Mouse (Mus musculus) T-helper 1 cell (primary cell): ENCODE measurements around the gene Ism1.

Experiments
- in situ Hi-C: fragments of 300-600 bp; cut with MboI, MseI; formaldehyde crosslinking; loops from one replicate; pipeline ENCODE4 v1.15.1; 2025; ENCODE audit warnings: high pct_unique_total_duplicates

Ism1 gene

DNA sequence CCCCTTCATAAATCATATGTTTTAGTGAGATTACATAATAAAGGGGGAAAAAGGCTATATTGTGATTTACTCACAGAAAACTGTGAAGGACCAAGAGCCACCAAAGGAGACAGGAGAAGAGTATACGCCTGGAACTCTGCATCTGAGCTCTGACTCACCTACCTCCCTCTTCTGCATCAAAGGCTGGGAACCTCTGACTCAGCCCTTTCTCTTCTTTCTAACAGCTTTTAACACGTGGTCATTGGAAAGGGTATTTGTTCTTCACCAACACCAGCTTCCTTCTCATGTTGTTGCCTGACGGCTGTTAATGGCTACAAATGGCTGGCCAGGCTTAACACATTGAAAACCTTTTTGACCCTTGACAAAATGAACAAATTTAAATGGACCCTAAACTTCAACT is 36.2 kb downstream of the Ism1 start:
- in situ Hi-C loops, result no loop called here

DNA sequence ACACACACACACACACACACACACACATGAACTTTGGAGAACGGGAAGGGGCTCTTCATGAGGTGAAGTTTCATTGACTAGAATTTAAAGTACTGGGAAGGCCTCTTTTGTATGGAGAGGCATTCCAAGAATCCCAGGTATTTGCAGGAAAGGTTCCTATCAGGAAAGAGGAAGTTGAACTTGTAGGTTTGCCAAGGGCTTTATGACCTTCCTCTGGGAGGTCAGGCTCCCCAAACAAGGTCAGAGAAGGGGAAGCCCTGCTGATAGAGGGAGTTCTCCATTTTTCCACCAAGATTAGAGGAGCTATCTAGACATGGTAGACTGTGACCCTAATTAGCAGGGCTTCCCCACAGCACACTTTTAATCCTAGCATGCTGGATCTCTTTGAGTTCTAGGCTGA is 39.8 kb downstream of the Ism1 start:
- in situ Hi-C loops, result no loop called here

DNA sequence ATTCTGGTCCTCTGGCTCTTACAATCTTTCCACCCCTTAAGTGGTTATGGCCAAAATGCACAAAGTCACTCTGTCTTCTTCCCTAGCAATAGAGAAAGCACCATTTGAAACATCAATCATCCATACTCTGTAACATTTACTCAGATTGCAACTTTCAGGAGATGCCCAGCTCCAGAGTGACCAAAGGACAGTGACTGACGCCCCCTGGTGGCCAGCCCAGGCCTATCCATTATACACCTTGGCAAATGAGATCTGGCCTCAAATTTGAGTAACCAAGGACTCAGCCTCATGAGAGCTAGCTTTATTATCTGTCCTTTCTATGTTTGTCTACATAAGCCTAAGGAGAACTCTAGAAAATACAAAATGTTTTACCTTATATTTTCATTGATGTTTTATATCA is 44.7 kb downstream of the Ism1 start:
- in situ Hi-C loops, result loop anchor here (5.0 kb wide), 1 partner anchor 140 kb away; no protein-coding TSS in a partner anchor

DNA sequence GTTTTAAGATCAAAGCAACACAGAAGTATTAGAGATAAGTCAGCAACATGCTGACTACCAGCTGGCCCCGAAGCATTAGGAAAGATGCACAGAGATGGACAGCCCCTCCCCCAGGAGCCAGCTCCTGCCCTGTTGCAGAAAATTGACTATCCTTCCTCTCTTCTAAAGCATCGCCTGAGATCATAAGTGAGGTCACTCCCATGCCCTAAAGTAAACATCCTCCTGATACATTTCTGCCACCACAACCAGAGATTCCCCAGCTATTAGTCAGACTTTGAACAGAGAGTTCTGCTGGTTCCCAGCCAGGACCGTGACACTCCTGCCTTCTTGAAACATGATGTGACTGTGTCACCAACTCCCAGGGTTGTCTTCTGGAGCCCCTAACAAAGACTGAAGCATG is 45.3 kb downstream of the Ism1 start:
- in situ Hi-C loops, result loop anchor here (5.0 kb wide), 1 partner anchor 141 kb away; no protein-coding TSS in a partner anchor

DNA sequence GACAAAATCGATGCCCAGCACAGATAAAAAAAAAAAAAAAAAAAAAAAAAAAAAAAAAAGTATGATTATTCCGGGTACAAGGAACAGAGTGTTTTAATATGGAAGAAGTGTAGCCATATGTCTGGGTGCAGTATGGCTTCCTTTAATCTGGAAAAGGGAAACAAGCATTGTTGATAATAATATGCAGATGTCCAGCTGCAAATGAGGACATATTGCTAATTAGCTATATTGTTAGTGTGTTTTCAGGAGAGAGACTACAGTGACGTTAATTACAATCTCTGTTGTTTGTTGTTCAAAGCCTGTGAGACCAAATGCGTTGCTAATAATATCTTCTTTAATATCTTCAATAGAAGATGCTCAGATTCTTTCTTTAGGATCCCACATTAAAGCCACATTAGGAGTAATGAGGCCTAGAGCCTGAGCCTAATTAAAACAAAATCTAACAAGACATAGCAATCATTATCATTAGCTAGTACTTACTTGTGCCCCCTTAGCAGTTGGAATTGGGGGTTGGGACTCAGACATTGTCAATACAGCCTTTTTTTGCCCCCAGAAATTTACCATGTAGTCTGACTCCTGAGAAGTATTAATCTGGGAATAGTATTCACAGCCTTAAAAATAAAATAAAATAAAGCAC is 46.3 kb downstream of the Ism1 start:
- in situ Hi-C loops, result loop anchor here (5.0 kb wide), 1 partner anchor 142 kb away; no protein-coding TSS in a partner anchor

DNA sequence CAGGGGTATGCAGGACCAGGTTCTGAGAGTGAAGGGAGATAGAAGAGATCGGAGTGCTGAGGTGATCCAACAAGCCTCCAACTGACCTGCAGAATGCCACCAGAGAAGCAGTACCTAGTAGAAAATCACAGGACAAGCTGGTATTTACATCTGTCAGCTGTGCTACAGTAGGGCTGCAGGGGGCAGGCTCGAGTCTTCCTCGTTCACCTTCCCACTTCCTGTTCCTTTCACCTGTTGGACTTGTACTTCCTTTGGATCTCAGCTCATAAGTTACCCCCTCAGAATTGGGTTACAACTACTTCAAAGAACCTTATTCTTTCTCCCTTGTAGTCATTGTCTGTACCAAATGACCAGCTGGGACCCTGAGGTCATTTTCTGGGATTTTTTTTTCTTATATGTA is 47.4 kb downstream of the Ism1 start:
- in situ Hi-C loops, result loop anchor here (5.0 kb wide), 1 partner anchor 348 kb away; no protein-coding TSS in a partner anchor

DNA sequence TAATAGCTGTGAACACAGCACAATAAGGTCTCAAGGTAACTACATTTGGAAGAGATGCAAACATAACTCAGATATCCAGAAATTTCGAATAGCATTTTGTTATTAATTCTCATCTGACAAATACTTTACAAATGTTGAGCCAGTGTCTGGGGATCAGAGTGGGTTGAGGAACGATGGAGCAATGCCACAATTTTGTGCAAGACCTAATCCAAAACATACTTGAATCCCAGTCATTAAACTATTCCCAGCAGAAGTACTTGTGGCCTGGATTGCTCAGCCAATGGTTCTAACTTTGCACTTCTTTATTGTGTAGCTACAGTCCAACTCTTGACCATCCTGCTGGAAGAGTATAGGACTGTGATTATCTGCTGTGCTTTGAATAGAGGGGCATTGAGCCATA is 50.1 kb downstream of the Ism1 start:
- in situ Hi-C loops, result loop anchor here (5.0 kb wide), 1 partner anchor 351 kb away; no protein-coding TSS in a partner anchor

DNA sequence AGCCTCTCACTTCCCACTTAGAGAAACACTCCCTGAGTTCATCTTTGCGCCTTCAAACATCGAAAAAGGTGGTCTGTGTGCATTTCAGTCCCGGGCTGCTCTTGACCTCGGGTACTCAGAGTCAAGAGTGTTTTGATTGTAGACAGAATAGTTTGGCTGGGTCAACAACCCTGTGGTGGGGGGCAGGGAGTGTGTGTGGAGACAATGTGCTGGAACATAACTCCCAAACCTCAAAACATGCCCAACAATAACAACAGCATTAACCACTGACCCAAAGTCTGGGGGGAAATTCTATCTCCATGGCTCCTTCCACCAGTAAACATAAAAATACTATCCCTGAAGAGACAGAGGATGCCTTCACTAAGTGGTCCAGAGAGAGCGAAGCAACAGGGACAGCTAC is 51.4 kb downstream of the Ism1 start:
- in situ Hi-C loops, result loop anchor here (5.0 kb wide), 1 partner anchor 352 kb away; no protein-coding TSS in a partner anchor

DNA sequence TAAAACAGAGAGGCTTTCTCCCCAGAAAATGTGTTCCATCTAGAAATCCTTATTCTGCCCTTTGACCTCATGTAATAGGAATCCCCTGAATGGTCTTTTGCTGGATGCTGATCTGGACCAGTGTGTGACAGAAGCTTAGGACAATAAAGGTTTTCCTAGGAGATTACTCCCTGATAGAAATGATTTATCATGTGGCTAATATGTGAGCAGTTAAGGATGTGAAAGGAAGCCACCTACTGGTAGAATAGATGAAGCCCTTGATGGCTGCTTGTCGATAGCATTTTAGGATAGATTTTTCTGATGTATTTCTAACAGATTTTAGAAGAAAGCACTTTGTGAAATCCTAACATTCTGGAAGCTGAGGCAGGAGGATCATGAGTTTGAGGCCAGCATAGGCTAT is 64.4 kb downstream of the Ism1 start:
- in situ Hi-C loops, result no loop called here

DNA sequence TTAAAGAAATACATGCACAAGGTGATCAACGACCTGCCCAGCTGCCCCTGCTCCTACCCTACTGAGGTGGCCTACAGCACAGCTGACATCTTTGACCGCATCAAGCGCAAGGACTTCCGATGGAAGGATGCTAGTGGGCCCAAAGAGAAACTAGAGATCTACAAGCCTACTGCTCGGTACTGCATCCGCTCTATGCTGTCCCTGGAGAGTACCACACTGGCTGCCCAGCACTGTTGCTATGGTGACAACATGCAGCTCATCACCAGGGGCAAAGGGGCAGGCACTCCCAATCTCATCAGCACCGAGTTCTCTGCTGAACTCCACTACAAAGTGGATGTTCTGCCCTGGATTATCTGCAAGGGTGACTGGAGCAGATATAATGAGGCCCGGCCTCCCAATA is 79.0 kb downstream of the Ism1 start:
- in situ Hi-C loops, result no loop called here

DNA sequence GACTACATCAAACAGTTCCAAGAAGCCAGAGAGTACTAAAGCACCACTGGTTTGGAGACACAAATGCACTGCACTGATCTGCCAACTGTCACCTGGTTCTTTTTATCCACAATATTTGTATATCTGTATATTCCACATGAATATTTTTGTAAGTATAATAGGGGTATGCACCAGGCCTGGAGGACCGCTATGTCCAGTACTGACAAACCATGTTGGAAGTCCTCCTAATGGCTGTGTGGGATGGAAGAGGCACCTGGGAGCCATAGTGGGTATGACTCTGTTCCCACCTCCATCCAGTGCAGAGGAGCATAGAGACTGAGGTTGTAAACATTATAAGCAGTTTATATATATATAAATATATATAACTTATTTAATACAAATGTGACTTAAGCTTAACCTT is 79.5 kb downstream of the Ism1 start:
- in situ Hi-C loops, result no loop called here

DNA sequence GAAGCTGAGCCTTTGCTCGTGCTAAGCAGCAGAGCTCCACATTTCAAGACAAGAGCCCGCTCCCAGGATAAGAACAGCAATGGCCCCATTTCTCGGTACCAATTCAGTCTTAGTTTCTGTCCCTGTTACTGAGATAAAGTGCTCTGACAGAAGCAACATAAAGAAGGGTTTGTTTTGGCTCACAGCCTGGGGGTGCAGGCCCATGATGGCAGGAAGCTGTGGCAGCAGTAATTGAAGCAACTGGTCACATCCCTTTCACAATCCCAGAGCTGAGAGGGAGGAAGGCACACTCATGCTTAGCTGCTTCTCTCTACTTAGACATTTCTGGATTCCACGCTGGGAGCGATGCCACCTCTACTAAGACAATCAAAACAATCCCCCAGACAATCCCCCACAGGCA is 86.4 kb downstream of the Ism1 start:
- in situ Hi-C loops, result no loop called here

DNA sequence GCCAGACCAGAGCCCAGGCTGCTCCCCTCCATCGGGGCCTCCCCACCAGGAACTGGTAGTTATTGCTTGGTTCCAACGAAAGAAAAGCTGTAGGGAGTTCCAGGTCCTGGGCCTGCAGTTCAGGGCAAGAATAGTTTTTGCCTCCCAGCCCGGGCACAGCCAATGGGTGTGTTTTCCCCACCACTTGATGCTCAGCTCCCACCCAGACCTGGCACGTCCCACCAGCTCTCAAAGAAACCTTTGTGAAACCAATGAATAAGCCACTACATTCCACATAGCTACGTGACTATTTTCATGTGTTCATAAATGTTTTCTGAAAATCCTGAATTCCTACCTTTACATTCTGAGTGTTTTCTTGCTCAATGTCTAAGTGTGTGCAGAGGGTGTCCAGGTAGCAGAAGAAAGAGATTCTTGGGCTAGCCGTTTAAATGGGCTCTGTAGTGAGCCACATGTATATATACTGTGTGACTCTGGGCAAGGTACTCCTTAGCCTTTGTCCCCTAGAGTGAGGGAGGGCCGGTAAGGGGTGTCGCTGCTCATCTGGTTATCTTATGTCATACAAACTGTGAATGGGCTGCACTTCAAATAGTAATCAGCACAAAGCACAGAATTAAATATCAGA is 97.1 kb downstream of the Ism1 start:
- in situ Hi-C loops, result loop anchor here (5.0 to 10.0 kb wide), 2 partner anchors 160 to 187 kb away; no protein-coding TSS in a partner anchor

DNA sequence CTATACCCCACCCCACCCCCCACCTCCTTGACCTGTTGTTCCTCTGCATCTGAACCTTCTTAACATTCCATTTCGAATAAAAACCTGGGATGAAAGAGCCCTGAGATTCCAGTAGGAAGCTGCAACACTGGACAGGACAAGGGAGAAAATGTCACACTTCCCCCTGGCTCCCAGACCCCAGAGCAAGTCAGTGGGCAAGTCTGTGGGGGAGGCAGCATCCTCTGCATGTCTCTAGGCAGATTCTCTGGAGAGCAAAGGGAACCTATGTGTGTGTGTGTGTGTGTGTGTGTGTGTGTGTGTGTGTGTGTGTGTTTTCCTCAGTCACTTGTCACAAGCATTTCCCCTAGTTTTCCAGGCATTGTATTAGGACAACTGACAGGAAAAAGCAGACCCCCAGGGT is 98.7 kb downstream of the Ism1 start:
- in situ Hi-C loops, result loop anchor here (5.0 to 10.0 kb wide), 2 partner anchors 158 to 186 kb away; no protein-coding TSS in a partner anchor

DNA sequence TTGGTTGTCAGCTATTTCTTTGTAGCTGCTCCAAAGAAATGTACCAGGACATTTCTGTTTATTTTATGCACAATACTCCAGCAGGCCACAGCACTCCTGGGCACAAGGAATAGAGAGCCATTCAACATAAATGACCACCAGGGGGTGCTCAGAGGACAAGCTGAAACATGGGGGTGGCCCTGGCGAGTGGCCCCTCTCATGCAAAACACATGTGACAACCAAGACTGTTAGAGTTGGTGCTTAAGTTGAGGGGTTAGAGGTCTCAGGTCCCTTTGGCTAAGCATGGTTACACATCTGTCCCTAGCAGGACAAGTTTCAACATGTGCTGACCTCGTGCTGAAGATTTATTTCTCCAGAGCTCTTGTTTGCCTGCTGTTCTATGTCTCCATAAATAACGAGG is 100.3 kb downstream of the Ism1 start:
- in situ Hi-C loops, result loop anchor here (5.0 to 10.0 kb wide), 2 partner anchors 157 to 184 kb away; no protein-coding TSS in a partner anchor

DNA sequence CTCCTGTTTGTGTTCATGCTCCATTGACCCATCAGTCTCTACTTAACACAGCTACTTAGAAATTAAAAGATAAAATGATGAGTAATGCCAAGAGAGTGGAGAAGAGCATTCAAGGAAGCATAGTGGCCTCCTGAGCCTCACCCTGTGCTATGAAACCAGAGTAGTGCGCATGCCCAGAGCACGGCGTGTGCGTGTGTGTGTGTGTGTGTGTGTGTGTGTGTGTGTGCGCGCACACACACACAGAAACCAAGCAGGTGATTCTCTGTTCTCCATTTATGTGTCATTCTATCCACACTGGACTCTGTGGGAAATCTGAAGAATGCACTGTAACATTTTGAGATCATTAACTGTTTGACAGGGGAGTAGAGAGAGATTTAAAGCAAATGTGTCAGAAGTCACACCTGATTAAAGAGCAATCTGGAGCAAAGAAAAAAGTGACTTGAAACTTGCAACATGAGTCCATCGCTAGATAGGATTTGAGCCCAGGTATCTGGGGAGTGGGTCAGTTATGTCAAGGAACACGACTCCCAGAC is 105.4 kb downstream of the Ism1 start:
- in situ Hi-C loops, result no loop called here

DNA sequence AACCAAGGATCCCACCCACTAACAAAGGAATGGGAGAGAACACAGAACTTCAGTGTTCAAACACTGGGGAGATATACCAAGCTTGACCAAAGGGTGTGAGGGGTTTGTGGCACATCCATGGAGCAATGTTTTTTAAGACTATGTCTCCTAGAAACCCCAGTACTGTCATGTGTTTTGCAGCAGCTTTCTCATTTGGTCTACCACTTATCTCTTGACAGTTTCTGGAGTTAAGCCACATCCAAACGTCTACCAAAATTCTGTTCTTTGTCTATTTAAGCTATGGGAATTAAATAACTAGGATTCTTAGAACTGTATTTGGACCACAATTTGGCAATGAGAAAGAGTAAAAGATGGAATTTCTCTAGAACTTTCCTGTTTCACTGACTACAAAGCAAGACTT is 106.5 kb downstream of the Ism1 start:
- in situ Hi-C loops, result no loop called here

DNA sequence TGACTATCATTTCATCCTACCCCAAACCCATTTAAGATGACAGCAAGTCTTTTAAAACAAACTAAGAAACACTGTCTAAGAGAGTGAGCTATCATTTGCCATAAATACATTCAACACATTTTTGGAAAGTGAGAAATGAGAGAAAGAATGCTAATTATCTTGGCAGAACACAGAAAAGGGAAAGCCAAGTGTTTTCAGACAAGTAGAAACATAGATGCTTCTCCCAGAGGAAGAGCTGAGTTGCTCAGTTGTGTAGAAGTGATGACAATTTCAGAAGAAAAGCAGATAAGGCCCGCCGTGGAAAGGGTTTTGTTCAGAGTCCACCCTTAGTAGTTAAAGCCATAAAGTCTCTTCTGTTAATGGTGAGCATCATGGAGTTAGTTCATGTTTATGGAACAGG is 107.0 kb downstream of the Ism1 start:
- in situ Hi-C loops, result no loop called here

DNA sequence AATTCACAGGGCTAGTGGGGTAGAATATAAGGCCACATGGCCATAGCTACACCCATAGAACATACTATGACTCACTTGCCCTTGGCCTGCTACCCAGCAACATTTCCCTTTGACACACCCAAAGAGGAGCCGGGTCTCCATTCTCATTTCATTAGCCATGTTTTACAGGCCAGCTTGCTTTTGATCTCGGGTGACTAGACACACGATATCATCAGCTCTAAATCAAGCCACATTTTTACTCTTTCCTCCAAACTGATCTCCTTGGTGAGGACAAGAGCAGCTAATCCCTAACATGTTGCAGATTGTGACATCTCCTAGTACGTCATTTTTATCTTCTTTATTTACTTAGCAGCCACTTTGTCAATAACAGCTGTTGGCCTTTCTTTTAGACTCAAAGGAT is 110.7 kb downstream of the Ism1 start:
- in situ Hi-C loops, result no loop called here

DNA sequence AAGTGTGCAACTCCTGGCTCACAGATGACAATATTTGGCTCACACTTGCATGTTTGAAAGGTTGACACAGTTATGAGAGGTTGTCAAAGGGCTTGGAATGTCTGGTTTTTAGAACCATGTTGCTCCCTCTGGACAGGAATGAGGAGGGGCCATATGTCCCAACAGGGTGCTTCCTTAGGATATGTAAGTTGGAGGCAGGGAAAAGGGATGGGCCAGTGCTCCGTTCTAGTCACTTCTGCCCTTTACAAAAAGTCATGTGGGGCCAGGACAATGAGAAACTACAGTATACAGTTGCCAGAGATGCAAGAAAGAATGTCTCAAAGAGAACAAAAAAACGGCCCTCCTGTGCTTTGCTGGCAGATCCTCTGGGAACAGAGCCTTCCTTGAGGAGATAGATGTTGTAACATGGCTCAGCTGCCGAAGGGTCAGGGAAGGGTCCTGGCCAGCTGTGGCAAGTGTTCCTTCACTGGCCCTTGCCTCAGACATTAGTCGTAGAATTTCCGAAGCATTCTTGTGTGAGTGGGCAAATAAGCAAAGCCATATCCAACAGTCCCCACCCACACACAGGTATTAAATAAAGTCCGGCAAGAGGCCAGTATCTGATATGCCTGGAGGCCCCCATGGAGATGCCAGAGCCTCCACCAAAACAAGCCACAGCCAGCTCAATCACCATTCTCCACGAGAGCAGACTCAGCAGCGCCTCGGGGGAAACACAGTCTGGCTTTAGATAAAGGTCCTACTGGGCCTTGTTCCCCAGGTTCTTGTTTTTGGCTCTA is 114.6 kb downstream of the Ism1 start:
- in situ Hi-C loops, result no loop called here

DNA sequence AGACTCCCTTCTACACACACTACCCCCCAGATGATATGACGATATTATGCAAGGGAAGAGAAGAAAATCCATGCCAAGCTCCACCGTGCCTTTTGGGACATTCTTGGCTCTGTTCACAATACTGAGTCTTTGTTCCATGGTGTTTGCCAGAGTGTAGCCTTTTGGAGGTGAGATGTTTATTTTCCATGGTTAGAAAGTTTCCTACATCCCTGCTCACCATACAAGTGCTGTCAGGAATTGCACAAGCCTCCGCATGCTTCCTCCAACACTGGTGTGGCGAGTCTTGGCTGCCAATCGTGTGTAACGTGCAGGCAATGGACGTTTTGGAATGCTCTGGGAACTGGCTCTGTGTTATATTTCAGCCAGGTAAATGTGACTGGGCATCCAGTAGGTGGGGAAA is 126.1 kb downstream of the Ism1 start:
- in situ Hi-C loops, result no loop called here

DNA sequence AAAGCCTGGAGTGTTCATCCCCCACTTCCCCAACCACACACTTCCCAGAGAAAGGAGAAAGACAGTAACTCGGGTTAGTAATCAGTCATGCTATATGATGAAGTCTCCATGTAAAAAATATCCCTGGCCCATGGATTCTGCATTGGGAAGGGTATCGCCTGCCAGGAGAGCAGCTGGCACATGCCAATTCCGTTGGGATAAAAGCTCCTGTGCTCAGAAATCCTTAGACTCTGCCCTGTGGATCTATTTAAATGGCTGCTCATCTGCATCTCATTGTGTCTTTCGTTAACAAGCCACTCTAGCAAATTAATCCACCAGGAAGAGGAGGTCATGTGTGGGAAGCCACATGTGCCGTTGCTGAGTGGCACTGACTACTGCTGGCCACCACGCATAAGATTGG is 129.9 kb downstream of the Ism1 start:
- in situ Hi-C loops, result no loop called here
